8 mouse cellular contexts compared by ENCODE assay signal in genomic region chr4:156236651-156237447, GRCm38 (mm10). TPM values are rescaled to one million over a fixed set of nuclear protein-coding genes. Genes with fewer than 3 reads are reported as not detected.
A peak's percentile ranks its signal among the peaks of the same experiment; 100 is the strongest.
DNase-seq lines count a peak whose midpoint lies in the region; ATAC-seq and TF ChIP-seq lines count a peak whose summit lies in the region.

No protein-coding gene starts in this region.

- H3K4me3 ChIP-seq in heart, embryonic 10.5 days, result peak overlapping the region; percentile 89
- peak overlapping the region; percentile 90 for H3K4me3 ChIP-seq in ES-Bruce4 (ENCODE audit: low read depth, low read length)
- H3K4me3 ChIP-seq in forebrain, embryonic 13.5 days, result peak overlapping the region; percentile 95
- H3K4me3 ChIP-seq in liver, embryonic 13.5 days (replicated peaks), result peak overlapping the region; percentile 87
- peak overlapping the region; percentile 95 for H3K4me3 ChIP-seq in stomach, embryonic 16.5 days (replicated peaks; ENCODE audit: low read length)

- no peak for TF ChIP-seq CTCF in ES-Bruce4 (IDR thresholded peaks at IDR 0.05; ENCODE audit: low read depth, low read length)

- H3K9ac ChIP-seq in ES-Bruce4 (ENCODE audit: low read depth, poor library complexity, severe bottlenecking), result peak overlapping the region; percentile 93
- peak overlapping the region; percentile 79 for H3K9ac ChIP-seq in forebrain, embryonic 13.5 days
- peak overlapping the region; percentile 87 for H3K9ac ChIP-seq in liver, embryonic 13.5 days
- H3K9ac ChIP-seq in stomach, embryonic 16.5 days (ENCODE audit: low read length), result peak overlapping the region; percentile 87

- H3K27me3 ChIP-seq in heart, embryonic 10.5 days (ENCODE audit: insufficient read depth, poor library complexity, severe bottlenecking), result no peaks in the 10 kb centered on the region
- H3K27me3 ChIP-seq in ES-Bruce4 (ENCODE audit: control insufficient read depth, insufficient read depth, low read length, poor library complexity, severe bottlenecking), result no peaks in the 10 kb centered on the region
- no peaks in the 10 kb centered on the region for H3K27me3 ChIP-seq in forebrain, embryonic 13.5 days
- H3K27me3 ChIP-seq in liver, embryonic 13.5 days, result no peaks in the 10 kb centered on the region
- no peaks in the 10 kb centered on the region for H3K27me3 ChIP-seq in stomach, embryonic 16.5 days (ENCODE audit: control insufficient read depth, insufficient read depth, low read length)

- peak overlapping the region; percentile 94 for H3K4me2 ChIP-seq in forebrain, embryonic 13.5 days
- H3K4me2 ChIP-seq in liver, embryonic 13.5 days, result peak overlapping the region; percentile 99
- H3K4me2 ChIP-seq in stomach, embryonic 16.5 days (ENCODE audit: low read depth, low read length), result peak overlapping the region; percentile 76

- no peak for ATAC-seq in forebrain, embryonic 13.5 days
- ATAC-seq in liver, embryonic 13.5 days (ENCODE audit: low read depth), result no peak
- ATAC-seq in stomach, embryonic 16.5 days (ENCODE audit: insufficient read depth, low FRiP score), result no peak

- H3K27ac ChIP-seq in heart, embryonic 10.5 days, result 0 out of 2 replicates have a peak overlapping the region, but pooled peaks have one; percentile 42
- H3K27ac ChIP-seq in ES-Bruce4 (ENCODE audit: insufficient read depth, low read length), result no peak overlapping the region
- H3K27ac ChIP-seq in forebrain, embryonic 13.5 days, result no peak overlapping the region; the same call in 1 of the 2 replicates
- H3K27ac ChIP-seq in liver, embryonic 13.5 days, result peak overlapping the region; percentile 97
- peak overlapping the region; percentile 95; the same call in 1 of the 2 replicates for H3K27ac ChIP-seq in stomach, embryonic 16.5 days (ENCODE audit: low read length)

- 25% methylated on average over 58 of the region's 60 CpGs for WGBS in heart, embryonic 10.5 days
- WGBS in forebrain, embryonic 13.5 days, result 21% methylated on average over 58 of the region's 60 CpGs
- WGBS in liver, embryonic 13.5 days (ENCODE audit: insufficient replicate concordance), result 16% methylated on average over 58 of the region's 60 CpGs
- WGBS in stomach, embryonic 16.5 days, result 21% methylated on average over 55 of the region's 60 CpGs

- DNase-seq in heart, embryonic 10.5 days (ENCODE audit: low spot score), result no peak
- DNase-seq in heart, adult 18-20 months, result no peak
- peak; percentile 41 for DNase-seq in liver, embryonic 13.5 days
- no peak for DNase-seq in adrenal gland, adult 18-20 months (ENCODE audit: low spot score in 2 of 2)
- no peak for DNase-seq in gastrocnemius, postnatal 14 days

- H3K4me1 ChIP-seq in heart, embryonic 10.5 days, result peaks cover 20% of the 10 kb centered on the region
- H3K4me1 ChIP-seq in ES-Bruce4 (ENCODE audit: control insufficient read depth, insufficient read depth, low read length), result no peaks in the 10 kb centered on the region
- H3K4me1 ChIP-seq in forebrain, embryonic 13.5 days, result peaks cover 19% of the 10 kb centered on the region
- peaks cover 43% of the 10 kb centered on the region for H3K4me1 ChIP-seq in liver, embryonic 13.5 days (replicated peaks)
- H3K4me1 ChIP-seq in stomach, embryonic 16.5 days (ENCODE audit: control insufficient read depth, insufficient read depth, low read length), result peaks cover 8% of the 10 kb centered on the region

- intact Hi-C loops in gastrocnemius, postnatal 14 days (cut with DNase I; ENCODE audit: low total_unique reads), result no loop called here

- no peaks in the 10 kb centered on the region for H3K9me3 ChIP-seq in heart, embryonic 10.5 days
- no peaks in the 10 kb centered on the region for H3K9me3 ChIP-seq in ES-Bruce4 (replicated peaks; ENCODE audit: control insufficient read depth, insufficient read depth, low read length, poor library complexity, severe bottlenecking)
- no peaks in the 10 kb centered on the region for H3K9me3 ChIP-seq in forebrain, embryonic 13.5 days (replicated peaks)
- no peaks in the 10 kb centered on the region for H3K9me3 ChIP-seq in liver, embryonic 13.5 days (replicated peaks)
- no peaks in the 10 kb centered on the region for H3K9me3 ChIP-seq in stomach, embryonic 16.5 days (replicated peaks; ENCODE audit: control insufficient read depth, low read length)

- peaks cover 62% of the 10 kb centered on the region for H3K36me3 ChIP-seq in heart, embryonic 10.5 days
- peaks cover 44% of the 10 kb centered on the region for H3K36me3 ChIP-seq in ES-Bruce4 (ENCODE audit: control insufficient read depth, insufficient read depth, low read length, poor library complexity, severe bottlenecking)
- H3K36me3 ChIP-seq in forebrain, embryonic 13.5 days (ENCODE audit: poor library complexity, severe bottlenecking), result peaks cover 61% of the 10 kb centered on the region
- peaks cover 68% of the 10 kb centered on the region for H3K36me3 ChIP-seq in liver, embryonic 13.5 days
- H3K36me3 ChIP-seq in stomach, embryonic 16.5 days (ENCODE audit: control insufficient read depth, insufficient read depth, low read length), result peaks cover 24% of the 10 kb centered on the region

- TF ChIP-seq EP300 in ES-Bruce4 (IDR thresholded peaks at IDR 0.05; ENCODE audit: insufficient read depth, low read depth, low read length), result no peak

- TF ChIP-seq POLR2A in ES-Bruce4 (IDR thresholded peaks at IDR 0.05; ENCODE audit: insufficient read depth, low read length), result no peak

RNA-seq across cellular contexts. Expression of gene Noc2l, which starts 1.0 kb away (rescaled TPM):
- polyA plus RNA-seq in heart, embryonic 10.5 days (2016; fragmentation: Nextera tagmentation; extraction: Ambion mirVana), result 59.2 and 96.5 TPM in 2 replicates
- total RNA-seq in heart, adult 18-20 months (2021), result 10 to 100 TPM; 22.9 to 27.0 TPM
- 138 and 149 TPM in 2 replicates for polyA plus RNA-seq in ES-Bruce4 (2011; ENCODE audit: insufficient read depth, insufficient read length, low read depth, missing spikeins)
- polyA plus RNA-seq in forebrain, embryonic 13.5 days (2015; fragmentation: Nextera tagmentation; extraction: Ambion mirVana), result 62.8 and 64.9 TPM in 2 replicates
- polyA plus RNA-seq in liver, embryonic 13.5 days (2015; fragmentation: Nextera tagmentation; extraction: Ambion mirVana), result 69.0 and 73.9 TPM in 2 replicates
- 53.6 and 56.3 TPM in 2 replicates for polyA plus RNA-seq in stomach, embryonic 16.5 days (2015; fragmentation: Nextera tagmentation; extraction: Ambion mirVana)
- 10 to 100 TPM; 40.2 to 44.0 TPM for total RNA-seq in adrenal gland, adult 18-20 months (2021)
- total RNA-seq in gastrocnemius, postnatal 14 days (2021), result 10 to 100 TPM; 22.2 to 28.7 TPM

RNA-seq across cellular contexts. Expression of gene Plekhn1, which starts 2.2 kb away (rescaled TPM):
- 15.2 and 15.9 TPM in 2 replicates for polyA plus RNA-seq in heart, embryonic 10.5 days (2016; fragmentation: Nextera tagmentation; extraction: Ambion mirVana)
- total RNA-seq in heart, adult 18-20 months (2021), result 10 to 100 TPM; 10.1 to 11.0 TPM
- polyA plus RNA-seq in ES-Bruce4 (2011; ENCODE audit: insufficient read depth, insufficient read length, low read depth, missing spikeins), result 19.1 and 21.2 TPM in 2 replicates
- 22.4 and 26.2 TPM in 2 replicates for polyA plus RNA-seq in forebrain, embryonic 13.5 days (2015; fragmentation: Nextera tagmentation; extraction: Ambion mirVana)
- polyA plus RNA-seq in liver, embryonic 13.5 days (2015; fragmentation: Nextera tagmentation; extraction: Ambion mirVana), result 4.0 and 4.1 TPM in 2 replicates
- 27.7 and 36.6 TPM in 2 replicates for polyA plus RNA-seq in stomach, embryonic 16.5 days (2015; fragmentation: Nextera tagmentation; extraction: Ambion mirVana)
- total RNA-seq in adrenal gland, adult 18-20 months (2021), result 10 to 100 TPM; 19.7 to 19.8 TPM
- total RNA-seq in gastrocnemius, postnatal 14 days (2021), result 1 to 10 TPM; 5.1 to 5.5 TPM

RNA-seq across cellular contexts. Expression of gene Samd11, which starts 18.6 kb away (rescaled TPM):
- 1.1 and 2.0 TPM in 2 replicates for polyA plus RNA-seq in heart, embryonic 10.5 days (2016; fragmentation: Nextera tagmentation; extraction: Ambion mirVana)
- total RNA-seq in heart, adult 18-20 months (2021), result not detected
- not detected in 2 replicates for polyA plus RNA-seq in ES-Bruce4 (2011; ENCODE audit: insufficient read depth, insufficient read length, low read depth, missing spikeins)
- 0.85 and 1.5 TPM in 2 replicates for polyA plus RNA-seq in forebrain, embryonic 13.5 days (2015; fragmentation: Nextera tagmentation; extraction: Ambion mirVana)
- 25.7 and 27.9 TPM in 2 replicates for polyA plus RNA-seq in liver, embryonic 13.5 days (2015; fragmentation: Nextera tagmentation; extraction: Ambion mirVana)
- 1.3 and 1.4 TPM in 2 replicates for polyA plus RNA-seq in stomach, embryonic 16.5 days (2015; fragmentation: Nextera tagmentation; extraction: Ambion mirVana)
- total RNA-seq in adrenal gland, adult 18-20 months (2021), result 1 to 10 TPM; 1.1 to 1.6 TPM
- under 1 TPM in 1 of 2 experiments, not detected in 1; 0.21 TPM for total RNA-seq in gastrocnemius, postnatal 14 days (2021)

RNA-seq across cellular contexts. Expression of gene Perm1, which starts 21.2 kb away (rescaled TPM):
- 0.64 and 1.2 TPM in 2 replicates for polyA plus RNA-seq in heart, embryonic 10.5 days (2016; fragmentation: Nextera tagmentation; extraction: Ambion mirVana)
- total RNA-seq in heart, adult 18-20 months (2021), result 100 to 1,000 TPM; 265 to 319 TPM
- polyA plus RNA-seq in ES-Bruce4 (2011; ENCODE audit: insufficient read depth, insufficient read length, low read depth, missing spikeins), result not detected in 2 replicates
- 1.2 and 1.6 TPM in 2 replicates for polyA plus RNA-seq in forebrain, embryonic 13.5 days (2015; fragmentation: Nextera tagmentation; extraction: Ambion mirVana)
- 0.08 TPM in 1 of 2 replicates, not detected in the other for polyA plus RNA-seq in liver, embryonic 13.5 days (2015; fragmentation: Nextera tagmentation; extraction: Ambion mirVana)
- 3.6 and 5.4 TPM in 2 replicates for polyA plus RNA-seq in stomach, embryonic 16.5 days (2015; fragmentation: Nextera tagmentation; extraction: Ambion mirVana)
- total RNA-seq in adrenal gland, adult 18-20 months (2021), result 1 to 10 TPM; 5.8 to 7.4 TPM
- 100 to 1,000 TPM in 1 of 2 experiments, 10 to 100 TPM in 1; 73.3 to 103 TPM for total RNA-seq in gastrocnemius, postnatal 14 days (2021)

RNA-seq across cellular contexts. Expression of gene AW011738, which starts 33.7 kb away (rescaled TPM):
- polyA plus RNA-seq in heart, embryonic 10.5 days (2016; fragmentation: Nextera tagmentation; extraction: Ambion mirVana), result 1.3 and 2.0 TPM in 2 replicates
- 10 to 100 TPM in 1 of 2 experiments, 1 to 10 TPM in 1; 9.5 to 11.6 TPM for total RNA-seq in heart, adult 18-20 months (2021)
- polyA plus RNA-seq in ES-Bruce4 (2011; ENCODE audit: insufficient read depth, insufficient read length, low read depth, missing spikeins), result 0.54 and 0.59 TPM in 2 replicates
- 6.2 and 7.6 TPM in 2 replicates for polyA plus RNA-seq in forebrain, embryonic 13.5 days (2015; fragmentation: Nextera tagmentation; extraction: Ambion mirVana)
- polyA plus RNA-seq in liver, embryonic 13.5 days (2015; fragmentation: Nextera tagmentation; extraction: Ambion mirVana), result 0.89 and 1.0 TPM in 2 replicates
- polyA plus RNA-seq in stomach, embryonic 16.5 days (2015; fragmentation: Nextera tagmentation; extraction: Ambion mirVana), result 2.3 and 2.4 TPM in 2 replicates
- 1 to 10 TPM; 3.3 to 4.7 TPM for total RNA-seq in adrenal gland, adult 18-20 months (2021)
- total RNA-seq in gastrocnemius, postnatal 14 days (2021), result 1 to 10 TPM; 2.9 to 3.3 TPM

Comparison
In these comparisons a context has a peak if more than half of its experiments do, and no peak if none do; other contexts are left out.
1. H3K27ac ChIP-seq: peak in heart, embryonic 10.5 days (single experiment), liver, embryonic 13.5 days (single experiment) and stomach, embryonic 16.5 days (single experiment); none in ES-Bruce4 (single experiment) and forebrain, embryonic 13.5 days (single experiment).
2. Peak in every context shown above with its lines, with median percentiles within 50 percentile points of each other: H3K4me3 ChIP-seq, H3K9ac ChIP-seq and H3K4me2 ChIP-seq.